Mouse (Mus musculus): ENCODE data around the gene Usf1. TPM values are rescaled to one million over a fixed set of nuclear protein-coding genes. Genes with fewer than 3 reads are reported as not detected.

Usf1 gene
- polyA plus RNA-seq, 1 experiment from 2014 or later = 20.9 TPM

DNA sequence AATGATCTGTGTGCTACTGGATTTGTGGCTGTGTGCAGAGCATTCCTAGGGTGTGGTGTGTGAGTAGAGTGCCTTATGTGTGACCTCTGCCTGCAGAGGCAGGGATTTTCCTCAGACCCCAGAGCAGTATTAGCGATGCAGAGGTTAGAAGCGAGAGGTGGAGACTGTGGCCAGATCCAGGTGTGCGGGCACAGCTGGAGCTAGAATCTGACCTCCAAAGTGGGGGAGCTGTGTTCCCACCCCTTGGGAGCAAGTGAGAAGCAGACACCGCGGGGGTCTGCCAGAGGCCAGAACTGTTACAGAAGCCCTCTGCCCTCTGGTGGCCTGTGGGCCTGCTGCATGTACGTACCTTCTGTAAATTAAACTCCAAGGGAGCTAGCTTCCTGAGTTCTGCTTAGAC, 24.0 kb upstream of the Usf1 start:
- DNase-seq (no peak), ATAC-seq (ENCODE audit: low read depth) (no peak)
- Histone ChIP-seq H3K9me3 (replicated peaks) (no peaks in the 10 kb centered on the region), H3K4me2 (no peak overlapping the region), H3K27ac (no peak overlapping the region), H3K27me3 (peaks cover 8% of the 10 kb centered on the region; the same call in 1 of the 2 replicates), H3K4me3 (replicated peaks) (no peak overlapping the region), H3K4me1 (replicated peaks) (peaks cover 18% of the 10 kb centered on the region), H3K36me3 (no peaks in the 10 kb centered on the region), H3K9ac (no peak overlapping the region)
- 39% methylated on average over 6 of the region's 6 CpGs for WGBS (ENCODE audit: insufficient replicate concordance)

GRCm38 (mm10) chr1:171388376-171389102, 22.6 kb upstream of the Usf1 start, which contains the start of gene Arhgap30:
TSS of gene Arhgap30 (plus strand) at chr1:171388954.
- no peaks in the 10 kb centered on the region for H3K36me3 ChIP-seq
- ATAC-seq (ENCODE audit: low read depth) = peak; percentile 62
- H3K4me1 ChIP-seq (replicated peaks) = peaks cover 18% of the 10 kb centered on the region
- WGBS (ENCODE audit: insufficient replicate concordance) = 22% methylated on average over 15 of the region's 15 CpGs
- peak; percentile 44 for DNase-seq
- peak within 1 kb of the TSS; percentile 62 for H3K4me2 ChIP-seq
- peak within 1 kb of the TSS; percentile 36 for H3K9ac ChIP-seq
- H3K9me3 ChIP-seq (replicated peaks) = no peaks in the 10 kb centered on the region
- peak within 1 kb of the TSS; percentile 61 for H3K27ac ChIP-seq
- H3K4me3 ChIP-seq (replicated peaks) = peak within 1 kb of the TSS; percentile 45
- no peaks in the 10 kb centered on the region for H3K27me3 ChIP-seq

DNA sequence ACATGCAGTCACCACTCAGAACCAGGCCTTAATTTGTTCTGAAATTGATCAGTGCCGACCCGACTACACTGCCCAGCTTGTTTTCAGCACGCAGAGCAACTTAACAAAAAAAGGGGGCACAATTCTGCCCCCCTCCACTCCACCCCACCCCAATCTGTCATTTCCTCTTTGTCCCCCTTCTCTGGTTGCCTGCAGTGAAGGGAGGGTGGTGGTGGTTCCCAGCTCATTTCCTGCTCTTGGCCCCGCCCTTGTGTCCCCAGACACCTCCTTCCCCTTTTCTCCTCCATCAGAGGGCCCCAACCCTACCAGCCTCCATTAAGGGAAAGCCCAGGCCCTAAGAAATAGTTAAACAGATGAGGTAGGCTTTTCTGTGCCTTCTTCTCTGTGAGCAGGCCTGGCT, 21.0 kb upstream of the Usf1 start:
- H3K9me3 ChIP-seq (replicated peaks) = no peaks in the 10 kb centered on the region
- H3K4me2 ChIP-seq = peak overlapping the region; percentile 62
- 16% methylated on average over 4 of the region's 4 CpGs for WGBS (ENCODE audit: insufficient replicate concordance)
- peak overlapping the region; percentile 45 for H3K4me3 ChIP-seq (replicated peaks)
- peak; percentile 40; the same call in 1 of the 2 replicates for ATAC-seq (ENCODE audit: low read depth)
- peaks cover 18% of the 10 kb centered on the region for H3K4me1 ChIP-seq (replicated peaks)
- H3K9ac ChIP-seq = peak overlapping the region; percentile 36
- DNase-seq = no peak
- no peaks in the 10 kb centered on the region for H3K27me3 ChIP-seq
- H3K27ac ChIP-seq = peak overlapping the region; percentile 61; the same call in 1 of the 2 replicates
- H3K36me3 ChIP-seq = no peaks in the 10 kb centered on the region

GRCm38 (mm10) chr1:171401821-171402220, 9.3 kb upstream of the Usf1 start:
- Histone ChIP-seq H3K36me3 (no peaks in the 10 kb centered on the region), H3K4me2 (no peak overlapping the region), H3K4me1 (replicated peaks) (no peaks in the 10 kb centered on the region), H3K4me3 (replicated peaks) (no peak overlapping the region), H3K9me3 (replicated peaks) (no peaks in the 10 kb centered on the region), H3K27ac (no peak overlapping the region), H3K9ac (no peak overlapping the region), H3K27me3 (no peaks in the 10 kb centered on the region)
- ATAC-seq (ENCODE audit: low read depth) (no peak), DNase-seq (no peak)
- WGBS (ENCODE audit: insufficient replicate concordance) = 82% methylated on average over 4 of the region's 4 CpGs

DNA sequence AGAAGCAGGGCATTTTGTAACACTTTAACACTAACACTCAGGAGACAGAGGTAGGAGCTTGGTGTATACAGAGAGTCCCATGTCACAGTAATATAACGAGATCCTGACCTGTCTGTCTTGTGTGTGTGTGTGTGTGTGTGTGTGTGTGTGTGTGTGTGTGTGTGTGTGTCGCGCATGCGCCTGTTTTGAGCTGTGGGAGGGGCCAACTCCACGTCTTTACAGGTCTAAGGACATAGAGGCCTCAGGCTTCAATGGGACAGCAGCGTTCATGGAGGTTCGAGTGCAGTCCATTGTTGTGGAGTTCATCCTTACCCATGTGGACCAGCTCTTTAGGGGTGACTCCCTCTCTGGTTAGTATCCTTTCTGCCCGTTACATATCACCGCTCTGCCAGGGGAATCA, 8.1 kb upstream of the Usf1 start:
- Histone ChIP-seq H3K27ac (no peak overlapping the region), H3K4me2 (no peak overlapping the region), H3K9me3 (replicated peaks) (no peaks in the 10 kb centered on the region), H3K4me1 (replicated peaks) (no peaks in the 10 kb centered on the region), H3K9ac (no peak overlapping the region), H3K27me3 (no peaks in the 10 kb centered on the region), H3K4me3 (replicated peaks) (no peak overlapping the region), H3K36me3 (no peaks in the 10 kb centered on the region)
- DNase-seq (no peak), ATAC-seq (ENCODE audit: low read depth) (no peak)
- WGBS (ENCODE audit: insufficient replicate concordance) = 72% methylated on average over 7 of the region's 9 CpGs

DNA sequence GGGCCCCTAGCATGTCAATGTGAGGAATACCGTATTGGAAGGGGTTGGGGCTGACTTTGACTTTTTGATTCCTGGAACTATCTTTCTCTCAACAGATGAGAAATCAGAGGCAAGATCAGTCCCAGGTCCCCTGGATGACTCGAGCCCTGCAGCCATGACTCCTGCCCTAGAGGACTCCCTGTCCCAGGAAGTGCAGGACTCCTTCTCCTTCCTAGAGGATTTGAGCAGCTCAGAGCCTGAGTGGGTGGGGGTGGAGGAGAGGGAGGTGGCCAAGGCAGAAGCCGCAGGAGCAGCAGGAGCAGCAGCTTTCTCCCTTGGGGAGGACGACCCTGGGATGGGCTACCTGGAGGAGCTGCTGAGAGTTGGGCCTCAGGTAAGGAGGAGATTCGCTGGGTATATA, 3.9 kb upstream of the Usf1 start:
- Histone ChIP-seq H3K36me3 (no peaks in the 10 kb centered on the region), H3K9me3 (replicated peaks) (no peaks in the 10 kb centered on the region), H3K4me2 (no peak overlapping the region), H3K4me1 (replicated peaks) (peaks cover under 1% of the 10 kb centered on the region; the same call in 1 of the 2 replicates), H3K27ac (no peak overlapping the region), H3K27me3 (peaks cover 15% of the 10 kb centered on the region), H3K9ac (no peak overlapping the region), H3K4me3 (replicated peaks) (no peak overlapping the region)
- WGBS (ENCODE audit: insufficient replicate concordance) = 66% methylated on average over 5 of the region's 5 CpGs
- ATAC-seq (ENCODE audit: low read depth) (no peak), DNase-seq (no peak)

DNA sequence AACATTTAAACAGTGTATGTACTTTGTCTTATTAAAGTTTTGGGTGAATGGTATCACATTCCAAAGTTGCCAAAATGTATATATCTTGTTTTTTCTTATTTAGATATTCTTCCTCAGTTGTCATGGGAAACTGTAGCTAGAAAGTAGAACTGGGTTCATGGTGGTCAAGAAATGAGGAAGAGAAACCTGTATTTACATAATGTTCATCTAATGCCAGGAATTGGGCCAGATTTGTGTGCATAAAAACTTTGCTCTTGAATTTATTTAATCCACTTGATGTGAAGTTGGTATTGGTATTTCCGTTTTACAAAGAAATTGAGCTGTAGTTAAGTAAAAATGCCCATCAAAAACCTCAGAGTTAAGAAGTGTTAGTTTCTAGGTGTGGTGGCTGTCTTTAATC, 882 bp upstream of the Usf1 start:
- H3K4me3 ChIP-seq (replicated peaks) = no peak overlapping the region
- H3K36me3 ChIP-seq = peaks cover 2% of the 10 kb centered on the region
- H3K9ac ChIP-seq = no peak overlapping the region
- H3K27me3 ChIP-seq = peaks cover 15% of the 10 kb centered on the region
- WGBS (ENCODE audit: insufficient replicate concordance) = 78% methylated on average over 1 of the region's 1 CpGs
- no peak overlapping the region for H3K4me2 ChIP-seq
- ATAC-seq (ENCODE audit: low read depth) = no peak
- peaks cover 27% of the 10 kb centered on the region for H3K4me1 ChIP-seq (replicated peaks)
- no peak for DNase-seq
- H3K9me3 ChIP-seq (replicated peaks) = no peaks in the 10 kb centered on the region
- H3K27ac ChIP-seq = no peak overlapping the region

- H3K9ac ChIP-seq = peak overlapping the region; percentile 96
- DNase-seq = no peak
- no peaks in the 10 kb centered on the region for H3K9me3 ChIP-seq (replicated peaks)
- H3K36me3 ChIP-seq = peaks cover 14% of the 10 kb centered on the region
- H3K27ac ChIP-seq = peak overlapping the region; percentile 60
- ATAC-seq (ENCODE audit: low read depth) = peak; percentile 71
- peaks cover 15% of the 10 kb centered on the region for H3K27me3 ChIP-seq
- under 1% methylated on average over 39 of the region's 39 CpGs for WGBS (ENCODE audit: insufficient replicate concordance)
- peaks cover 27% of the 10 kb centered on the region for H3K4me1 ChIP-seq (replicated peaks)
- H3K4me3 ChIP-seq (replicated peaks) = peak overlapping the region; percentile 96
- H3K4me2 ChIP-seq = peak overlapping the region; percentile 81
These were observed 404 bp downstream of the Usf1 start for GRCm38 (mm10) chr1:171411492-171411941.

DNA sequence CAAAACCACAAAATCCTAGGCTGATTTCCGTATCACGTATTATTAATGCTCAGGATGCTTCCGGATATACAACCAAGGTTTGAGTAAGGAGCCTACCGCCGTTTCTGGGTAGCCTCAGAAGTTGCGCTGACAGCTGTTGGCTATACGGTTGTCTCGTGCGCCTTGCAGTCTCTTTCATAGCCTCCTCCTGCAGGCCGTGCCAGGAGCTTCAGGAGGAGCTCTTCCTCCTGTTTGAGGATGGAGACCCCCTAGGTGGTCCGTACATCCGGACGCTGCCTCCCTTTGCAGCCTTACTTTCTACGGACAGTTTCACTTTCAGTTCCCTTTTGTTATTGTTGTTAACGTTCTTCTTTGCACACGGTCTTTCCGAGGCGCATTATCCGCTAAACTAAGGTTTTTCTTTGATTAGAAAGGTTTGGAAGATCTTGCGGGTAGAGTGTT, 908 bp downstream of the Usf1 start:
- H3K4me3 ChIP-seq (replicated peaks) = peak overlapping the region; percentile 96
- peak overlapping the region; percentile 96 for H3K9ac ChIP-seq
- peaks cover 19% of the 10 kb centered on the region for H3K36me3 ChIP-seq
- peaks cover 27% of the 10 kb centered on the region for H3K4me1 ChIP-seq (replicated peaks)
- peaks cover 15% of the 10 kb centered on the region for H3K27me3 ChIP-seq
- ATAC-seq (ENCODE audit: low read depth) (0 out of 2 replicates have a peak, but pooled peaks have one; percentile 8), DNase-seq (no peak)
- H3K27ac ChIP-seq = peak overlapping the region; percentile 60
- H3K9me3 ChIP-seq (replicated peaks) = no peaks in the 10 kb centered on the region
- H3K4me2 ChIP-seq = peak overlapping the region; percentile 81
- under 1% methylated on average over 20 of the region's 20 CpGs for WGBS (ENCODE audit: insufficient replicate concordance)

DNA sequence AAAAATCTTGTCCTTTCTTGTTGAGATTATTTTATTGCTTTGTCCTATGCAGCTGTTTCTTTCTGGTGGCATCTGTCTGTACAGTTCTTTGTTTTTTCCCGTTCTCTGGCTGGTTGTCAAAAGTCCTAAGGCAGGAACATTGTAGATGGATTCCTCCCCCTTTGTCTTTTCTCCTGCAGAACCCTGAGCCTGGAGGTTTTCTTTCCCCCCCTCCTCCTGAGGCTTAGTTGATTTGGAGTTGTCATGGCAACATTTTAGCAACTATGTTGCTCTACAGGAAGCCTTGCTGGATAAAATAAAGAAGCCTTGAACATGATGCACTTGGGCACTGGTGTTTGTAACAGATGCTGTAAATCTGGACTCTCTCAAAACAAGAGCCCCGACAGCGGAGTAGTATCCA, 1.3 kb downstream of the Usf1 start:
- no peak for ATAC-seq (ENCODE audit: low read depth)
- H3K27ac ChIP-seq = no peak overlapping the region
- 60% methylated on average over 3 of the region's 3 CpGs for WGBS (ENCODE audit: insufficient replicate concordance)

GRCm38 (mm10) chr1:171413608-171414007, 2.5 kb downstream of the Usf1 start:
- Histone ChIP-seq H3K27me3 (peaks cover 10% of the 10 kb centered on the region), H3K4me2 (no peak overlapping the region), H3K9ac (no peak overlapping the region), H3K4me1 (replicated peaks) (peaks cover 27% of the 10 kb centered on the region), H3K27ac (no peak overlapping the region), H3K4me3 (replicated peaks) (0 out of 2 replicates have a peak overlapping the region, but pooled peaks have one; percentile 96), H3K9me3 (replicated peaks) (no peaks in the 10 kb centered on the region), H3K36me3 (peaks cover 35% of the 10 kb centered on the region)
- no peak for ATAC-seq (ENCODE audit: low read depth)
- no peak for DNase-seq
- 71% methylated on average over 8 of the region's 8 CpGs for WGBS (ENCODE audit: insufficient replicate concordance)

More for the DNA sequence above, 1.3 kb downstream of the Usf1 start:
- DNase-seq = no peak
- Histone ChIP-seq H3K4me1 (replicated peaks) (peaks cover 27% of the 10 kb centered on the region), H3K27me3 (peaks cover 15% of the 10 kb centered on the region), H3K4me3 (replicated peaks) (peak overlapping the region; percentile 96), H3K9me3 (replicated peaks) (no peaks in the 10 kb centered on the region), H3K4me2 (peak overlapping the region; percentile 81), H3K9ac (peak overlapping the region; percentile 96), H3K36me3 (peaks cover 24% of the 10 kb centered on the region)

Measured in liver, embryonic 13.5 days (tissue).